ENCODE assay signal across 18 mouse cellular contexts in genomic region chr11:118896032-118896675, GRCm38 (mm10). TPM values are rescaled to one million over a fixed set of nuclear protein-coding genes. Genes with fewer than 3 reads are reported as not detected.
A peak's percentile ranks its signal among the peaks of the same experiment; 100 is the strongest.
DNase-seq lines count a peak whose midpoint lies in the region; ATAC-seq and TF ChIP-seq lines count a peak whose summit lies in the region.
"Had no signal": no experiment of that assay in that cellular context is flagged by ENCODE, and none has a peak within 500 bp of the region (broad histone marks: within the 10 kb centered on the region; RNA-seq: fewer than 3 reads in every experiment).

No protein-coding gene starts in this region.

- 27% methylated on average over 16 of the region's 16 CpGs for WGBS in midbrain, embryonic 13.5 days

- no peaks in the 10 kb centered on the region for H3K9me3 ChIP-seq in midbrain, embryonic 13.5 days
- H3K9me3 ChIP-seq: heart, embryonic 13.5 days had no signal

- DNase-seq in cerebellum, adult 8-10 months: peak; percentile 44
- peak; percentile 47 to 57 for DNase-seq in left cerebral cortex, postnatal 36 days (ENCODE audit: low spot score in 2 of 2)
- DNase-seq in left cerebral cortex, adult 18-20 months (ENCODE audit: low spot score in 2 of 2): no peak
- peak; percentile 47 to 58 for DNase-seq in cerebellum, postnatal 25 days
- DNase-seq in spleen, adult 18-20 months: no peak
- no peak for DNase-seq in gastrocnemius, adult 2 months
- DNase-seq: B cell, adult 2 months; liver; lung, adult 18-20 months; lung, postnatal 36 days; thymus, adult 18-20 months had no signal

- peak overlapping the region; percentile 59 for H3K27ac ChIP-seq in midbrain, embryonic 13.5 days
- H3K27ac ChIP-seq in gastrocnemius, adult 2 months: no peak overlapping the region
- H3K27ac ChIP-seq: heart, embryonic 13.5 days; kidney, postnatal 0 days had no signal

- no peak for TF ChIP-seq CTCF in gastrocnemius, adult 2 months (IDR thresholded peaks at IDR 0.05)

- intact Hi-C loops in left cerebral cortex, postnatal 36 days (cut with DNase I): no loop called here
- intact Hi-C loops in gastrocnemius, adult 2 months (cut with DNase I): no loop called here

- no peaks in the 10 kb centered on the region for H3K36me3 ChIP-seq in midbrain, embryonic 13.5 days
- H3K36me3 ChIP-seq: heart, embryonic 13.5 days had no signal

- H3K27me3 ChIP-seq in midbrain, embryonic 13.5 days: peaks cover 10% of the 10 kb centered on the region; the same call in 1 of the 2 replicates

- H3K4me3 ChIP-seq in midbrain, embryonic 13.5 days (replicated peaks): no peak overlapping the region
- no peak overlapping the region for H3K4me3 ChIP-seq in gastrocnemius, adult 2 months
- H3K4me3 ChIP-seq: heart, embryonic 13.5 days had no signal

- peaks cover 63% of the 10 kb centered on the region for H3K4me1 ChIP-seq in midbrain, embryonic 13.5 days (replicated peaks)

- no peak overlapping the region for H3K9ac ChIP-seq in midbrain, embryonic 13.5 days (replicated peaks)
- H3K9ac ChIP-seq: heart, embryonic 13.5 days had no signal

- no peak for ATAC-seq in cerebellum, adult (ENCODE audit: insufficient number of reproducible peaks, low FRiP score, low TSS enrichment)
- ATAC-seq in midbrain, embryonic 13.5 days: no peak; the same call in 1 of the 2 replicates
- ATAC-seq: intestine, embryonic 16.5 days had no signal

- no peak overlapping the region for H3K4me2 ChIP-seq in midbrain, embryonic 13.5 days (replicated peaks)
- H3K4me2 ChIP-seq: heart, embryonic 13.5 days; hindbrain, embryonic 14.5 days had no signal

RNA-seq across cellular contexts. Expression of gene Rbfox3, which starts 15.2 kb away (rescaled TPM):
- 100 to 1,000 TPM; 350 to 371 TPM for total RNA-seq in left cerebral cortex, postnatal 36 days (2021)
- 100 to 1,000 TPM; 301 to 331 TPM for total RNA-seq in left cerebral cortex, adult 18-20 months (2021)
- polyA plus RNA-seq in midbrain, embryonic 13.5 days (2015; fragmentation: Nextera tagmentation; extraction: Ambion mirVana): 28.2 and 29.9 TPM in 2 replicates
- total RNA-seq in gastrocnemius, adult 2 months (2021): under 1 TPM; 0.13 to 0.20 TPM
- total RNA-seq: monocyte, adult 5-6 weeks had no signal

Comparison
In these comparisons a context has a peak if more than half of its experiments do, and no peak if none do; other contexts are left out.
1. DNase-seq: peak in cerebellum, adult 8-10 months (single experiment), left cerebral cortex, postnatal 36 days (2 of 2) and cerebellum, postnatal 25 days (2 of 2); none in left cerebral cortex, adult 18-20 months (0 of 2), spleen, adult 18-20 months (0 of 2) and gastrocnemius, adult 2 months (single experiment).
2. RNA of gene Rbfox3, which starts 15.2 kb away (total RNA-seq): 350 to 371 TPM in left cerebral cortex, postnatal 36 days and 301 to 331 TPM in left cerebral cortex, adult 18-20 months; 0.13 to 0.20 TPM in gastrocnemius, adult 2 months; every median in the first group is over 100 times any median in the second.